Mouse (Mus musculus): Measurements from ENCODE around the gene Apobec2. TPM values are rescaled to one million over a fixed set of nuclear protein-coding genes. Genes with fewer than 3 reads are reported as not detected.
A peak's percentile ranks its signal among the peaks of the same experiment; 100 is the strongest.

Apobec2 gene
- polyA plus RNA-seq, 1 experiment from 2014 or later = 1.2 TPM

DNA sequence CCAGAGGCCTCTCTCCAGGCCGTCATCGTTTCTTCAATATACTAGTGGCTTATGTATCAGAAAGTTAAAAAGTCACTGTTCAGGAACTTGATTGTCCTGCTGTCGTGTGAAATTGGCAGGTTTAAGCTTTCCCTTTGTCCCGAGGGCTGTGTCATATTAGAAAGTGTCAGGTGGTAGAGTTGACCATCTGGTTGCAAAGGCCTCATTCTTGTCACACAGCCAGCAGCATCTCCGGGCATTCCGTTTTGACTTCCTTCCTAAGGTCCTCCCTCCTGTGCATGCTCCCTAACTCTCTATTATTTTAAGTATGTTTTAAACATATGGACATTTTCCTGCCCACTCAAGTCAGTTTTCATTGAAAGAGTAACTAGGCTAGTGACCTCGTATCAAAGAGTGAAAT is 16.7 kb downstream of the Apobec2 start:
- DNase-seq (ENCODE audit: low spot score) = no peak
- H3K27me3 ChIP-seq (ENCODE audit: low read depth, poor library complexity, severe bottlenecking) = no peaks in the 10 kb centered on the region
- H3K9me3 ChIP-seq (replicated peaks) = no peaks in the 10 kb centered on the region
- H3K4me1 ChIP-seq = peaks cover 7% of the 10 kb centered on the region; the same call in 1 of the 2 replicates
- no peak overlapping the region for H3K27ac ChIP-seq
- H3K36me3 ChIP-seq = peaks cover 75% of the 10 kb centered on the region
- 89% methylated on average over 7 of the region's 7 CpGs for WGBS
- no peak overlapping the region for H3K4me3 ChIP-seq

- no peaks in the 10 kb centered on the region for H3K27me3 ChIP-seq (ENCODE audit: low read depth, poor library complexity, severe bottlenecking)
- WGBS = 71% methylated on average over 8 of the region's 8 CpGs
- peak overlapping the region; percentile 89 for H3K4me3 ChIP-seq
- H3K9me3 ChIP-seq (replicated peaks) = no peaks in the 10 kb centered on the region
- DNase-seq (ENCODE audit: low spot score) = no peak
- peaks cover 22% of the 10 kb centered on the region for H3K4me1 ChIP-seq
- H3K27ac ChIP-seq = peak overlapping the region; percentile 99
- peaks cover 49% of the 10 kb centered on the region for H3K36me3 ChIP-seq
These were observed 21.5 kb downstream of the Apobec2 start for GRCm38 (mm10) chr17:48411241-48411640.

GRCm38 (mm10) chr17:48410299-48410785 is 22.4 kb downstream of the Apobec2 start:
- Histone ChIP-seq H3K27me3 (ENCODE audit: low read depth, poor library complexity, severe bottlenecking) (no peaks in the 10 kb centered on the region), H3K4me1 (peaks cover 22% of the 10 kb centered on the region), H3K9me3 (replicated peaks) (no peaks in the 10 kb centered on the region), H3K27ac (peak overlapping the region; percentile 99), H3K4me3 (peak overlapping the region; percentile 89), H3K36me3 (peaks cover 44% of the 10 kb centered on the region)
- WGBS = under 1% methylated on average over 13 of the region's 13 CpGs
- no peak for DNase-seq (ENCODE audit: low spot score)

GRCm38 (mm10) chr17:48409380-48410298 is 23.1 kb downstream of the Apobec2 start, which contains the start of the genes Nfya and Oard1:
TSS of gene Nfya (minus strand) at chr17:48409906.
TSS of gene Oard1 (plus strand) at chr17:48410014.
- H3K36me3 ChIP-seq = peaks cover 37% of the 10 kb centered on the region
- WGBS = under 1% methylated on average over 84 of the region's 84 CpGs

GRCm38 (mm10) chr17:48408526-48409291 is 24.0 kb downstream of the Apobec2 start:
- peaks cover 22% of the 10 kb centered on the region for H3K4me1 ChIP-seq
- no peaks in the 10 kb centered on the region for H3K27me3 ChIP-seq (ENCODE audit: low read depth, poor library complexity, severe bottlenecking)
- peak overlapping the region; percentile 99 for H3K27ac ChIP-seq
- WGBS = 0% methylated on average over 47 of the region's 47 CpGs
- no peaks in the 10 kb centered on the region for H3K9me3 ChIP-seq (replicated peaks)
- DNase-seq (ENCODE audit: low spot score) = peak; percentile 79
- H3K4me3 ChIP-seq = peak overlapping the region; percentile 89
- peaks cover 33% of the 10 kb centered on the region for H3K36me3 ChIP-seq

More at GRCm38 (mm10) chr17:48409380-48410298, 23.1 kb downstream of the Apobec2 start, which contains the start of the genes Nfya and Oard1:
- peak; percentile 99 for DNase-seq (ENCODE audit: low spot score)
- Histone ChIP-seq H3K27me3 (ENCODE audit: low read depth, poor library complexity, severe bottlenecking) (no peaks in the 10 kb centered on the region), H3K4me1 (peaks cover 22% of the 10 kb centered on the region), H3K9me3 (replicated peaks) (no peaks in the 10 kb centered on the region), H3K4me3 (peak within 1 kb of the TSS; percentile 89), H3K27ac (peak within 1 kb of the TSS; percentile 99)

DNA sequence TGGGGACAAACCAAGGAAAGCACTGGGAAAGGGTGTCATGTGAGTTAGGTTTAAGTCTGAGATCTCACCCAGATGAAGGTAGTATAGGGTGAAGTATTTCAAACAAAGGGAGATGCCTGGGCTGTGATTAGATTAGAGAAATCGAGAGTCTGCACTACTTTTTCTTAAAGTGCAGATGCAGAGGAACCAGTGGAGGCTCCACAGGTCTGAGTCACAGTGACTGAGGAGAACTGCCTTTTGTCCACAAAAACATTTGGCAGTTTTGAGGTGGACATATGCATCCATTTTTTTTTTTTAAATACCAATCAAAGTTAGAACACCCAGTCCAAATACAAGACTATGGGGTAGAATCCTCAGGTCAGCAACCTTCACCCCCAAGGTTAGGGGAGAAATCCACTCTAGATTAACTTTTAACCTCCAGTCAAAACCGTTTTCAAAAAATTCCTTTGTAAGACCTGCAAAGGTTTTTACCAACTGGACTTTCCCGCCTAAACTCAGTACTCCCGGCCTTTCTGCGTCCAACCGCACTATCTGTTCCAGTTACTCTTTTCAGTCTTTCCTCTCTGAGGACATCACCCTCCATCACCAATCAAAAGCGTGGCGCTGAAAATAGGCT is 24.7 kb downstream of the Apobec2 start:
- peaks cover 27% of the 10 kb centered on the region for H3K36me3 ChIP-seq
- 30% methylated on average over 8 of the region's 8 CpGs for WGBS
- no peak for DNase-seq (ENCODE audit: low spot score)

DNA sequence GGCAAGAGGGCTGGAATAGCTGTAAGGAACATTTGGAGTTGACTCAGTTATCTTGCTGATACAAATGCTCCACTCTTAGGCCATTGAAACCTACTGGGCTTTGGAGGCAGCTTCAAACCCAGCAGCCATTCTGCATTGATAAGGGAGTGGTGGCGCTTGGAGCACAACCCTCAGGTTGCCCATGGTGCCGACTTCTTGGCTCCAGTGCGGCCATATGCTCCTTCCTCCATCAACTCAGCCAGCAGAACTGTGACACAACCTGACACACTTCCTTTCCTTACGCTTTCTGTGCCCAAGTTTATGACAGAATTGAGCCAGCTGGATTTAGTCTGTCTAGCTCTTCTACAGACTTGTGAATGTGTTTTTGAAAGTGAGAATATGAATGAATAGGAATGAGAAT is 25.6 kb downstream of the Apobec2 start:
- Histone ChIP-seq H3K9me3 (replicated peaks) (no peaks in the 10 kb centered on the region), H3K4me1 (peaks cover 22% of the 10 kb centered on the region), H3K36me3 (peaks cover 27% of the 10 kb centered on the region), H3K4me3 (peak overlapping the region; percentile 89), H3K27me3 (ENCODE audit: low read depth, poor library complexity, severe bottlenecking) (no peaks in the 10 kb centered on the region), H3K27ac (peak overlapping the region; percentile 99)
- DNase-seq (ENCODE audit: low spot score) = no peak
- WGBS = 88% methylated on average over 4 of the region's 4 CpGs

More for the DNA sequence above, 24.7 kb downstream of the Apobec2 start:
- H3K27ac ChIP-seq = peak overlapping the region; percentile 99
- H3K27me3 ChIP-seq (ENCODE audit: low read depth, poor library complexity, severe bottlenecking) = no peaks in the 10 kb centered on the region
- H3K4me3 ChIP-seq = peak overlapping the region; percentile 89
- peaks cover 22% of the 10 kb centered on the region for H3K4me1 ChIP-seq
- no peaks in the 10 kb centered on the region for H3K9me3 ChIP-seq (replicated peaks)

DNA sequence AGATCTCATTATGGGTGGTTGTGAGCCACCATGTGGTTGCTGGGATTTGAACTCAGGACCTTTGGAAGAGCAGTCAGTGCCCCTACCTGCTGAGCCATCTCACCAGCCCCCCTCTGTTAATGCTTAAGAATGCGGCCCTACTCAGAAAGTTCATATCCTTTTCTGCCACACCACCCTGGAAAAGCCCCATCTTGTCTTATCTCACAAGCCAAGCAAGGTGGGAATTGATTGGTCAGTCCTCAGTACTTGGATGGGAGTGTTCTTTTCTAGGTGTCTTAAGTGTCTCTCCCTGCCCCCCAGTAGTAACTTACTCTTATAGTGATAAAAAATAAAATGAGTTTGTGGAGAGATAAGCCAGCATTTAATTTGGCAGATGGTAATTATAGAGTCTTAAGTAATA is 28.0 kb downstream of the Apobec2 start:
- WGBS = 76% methylated on average over 1 of the region's 1 CpGs

GRCm38 (mm10) chr17:48403848-48404247 is 28.9 kb downstream of the Apobec2 start:
- 91% methylated on average over 2 of the region's 2 CpGs for WGBS
- DNase-seq (ENCODE audit: low spot score) = no peak

More for the DNA sequence above, 28.0 kb downstream of the Apobec2 start:
- peaks cover 15% of the 10 kb centered on the region for H3K4me1 ChIP-seq
- H3K4me3 ChIP-seq = no peak overlapping the region
- no peak overlapping the region for H3K27ac ChIP-seq
- no peaks in the 10 kb centered on the region for H3K27me3 ChIP-seq (ENCODE audit: low read depth, poor library complexity, severe bottlenecking)
- no peaks in the 10 kb centered on the region for H3K9me3 ChIP-seq (replicated peaks)
- peaks cover 34% of the 10 kb centered on the region for H3K36me3 ChIP-seq
- no peak for DNase-seq (ENCODE audit: low spot score)

DNA sequence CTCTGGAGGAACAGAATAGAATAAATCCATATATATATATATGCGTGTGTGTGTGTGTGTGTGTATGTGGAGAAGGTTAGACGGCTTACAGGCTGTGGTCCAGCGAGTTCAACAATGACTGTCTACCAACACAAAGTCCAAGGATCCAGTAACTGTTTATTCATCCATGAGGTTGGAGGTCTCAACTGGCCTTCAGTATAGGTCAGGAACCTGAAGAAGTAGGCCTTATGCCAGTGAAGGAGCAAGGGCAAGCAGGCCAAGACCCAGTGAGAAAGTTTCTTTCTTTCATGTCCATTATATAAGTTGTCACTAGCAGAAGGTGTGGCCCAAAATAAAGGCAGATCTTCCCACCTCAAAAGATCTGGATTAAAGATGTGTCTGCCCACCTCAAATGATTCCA is 30.0 kb downstream of the Apobec2 start:
- H3K36me3 ChIP-seq = peaks cover 54% of the 10 kb centered on the region
- WGBS = 94% methylated on average over 3 of the region's 3 CpGs

More at GRCm38 (mm10) chr17:48403848-48404247, 28.9 kb downstream of the Apobec2 start:
- peaks cover 15% of the 10 kb centered on the region for H3K4me1 ChIP-seq
- no peak overlapping the region for H3K4me3 ChIP-seq
- H3K36me3 ChIP-seq = peaks cover 43% of the 10 kb centered on the region
- no peaks in the 10 kb centered on the region for H3K27me3 ChIP-seq (ENCODE audit: low read depth, poor library complexity, severe bottlenecking)
- no peak overlapping the region for H3K27ac ChIP-seq
- no peaks in the 10 kb centered on the region for H3K9me3 ChIP-seq (replicated peaks)

GRCm38 (mm10) chr17:48401710-48402109 is 31.0 kb downstream of the Apobec2 start:
- no peak overlapping the region for H3K27ac ChIP-seq
- DNase-seq (ENCODE audit: low spot score) = no peak
- H3K4me1 ChIP-seq = no peaks in the 10 kb centered on the region
- H3K27me3 ChIP-seq (ENCODE audit: low read depth, poor library complexity, severe bottlenecking) = no peaks in the 10 kb centered on the region
- 93% methylated on average over 4 of the region's 4 CpGs for WGBS
- H3K9me3 ChIP-seq (replicated peaks) = no peaks in the 10 kb centered on the region
- peaks cover 61% of the 10 kb centered on the region for H3K36me3 ChIP-seq
- no peak overlapping the region for H3K4me3 ChIP-seq

More for the DNA sequence above, 30.0 kb downstream of the Apobec2 start:
- H3K27ac ChIP-seq = no peak overlapping the region
- no peaks in the 10 kb centered on the region for H3K9me3 ChIP-seq (replicated peaks)
- H3K4me3 ChIP-seq = no peak overlapping the region
- no peaks in the 10 kb centered on the region for H3K27me3 ChIP-seq (ENCODE audit: low read depth, poor library complexity, severe bottlenecking)
- peaks cover 8% of the 10 kb centered on the region for H3K4me1 ChIP-seq
- no peak for DNase-seq (ENCODE audit: low spot score)

- H3K27me3 ChIP-seq (ENCODE audit: low read depth, poor library complexity, severe bottlenecking) = no peaks in the 10 kb centered on the region
- DNase-seq (ENCODE audit: low spot score) = no peak
- no peaks in the 10 kb centered on the region for H3K4me1 ChIP-seq
- peaks cover 99% of the 10 kb centered on the region for H3K36me3 ChIP-seq
- H3K27ac ChIP-seq = no peak overlapping the region
- 97% methylated on average over 3 of the region's 3 CpGs for WGBS
- no peak overlapping the region for H3K4me3 ChIP-seq
- H3K9me3 ChIP-seq (replicated peaks) = no peaks in the 10 kb centered on the region
These were observed 40.1 kb downstream of the Apobec2 start for GRCm38 (mm10) chr17:48392616-48393015.
